Comparison of ENCODE assay signal across 8 mouse cellular contexts in the genomic region with DNA sequence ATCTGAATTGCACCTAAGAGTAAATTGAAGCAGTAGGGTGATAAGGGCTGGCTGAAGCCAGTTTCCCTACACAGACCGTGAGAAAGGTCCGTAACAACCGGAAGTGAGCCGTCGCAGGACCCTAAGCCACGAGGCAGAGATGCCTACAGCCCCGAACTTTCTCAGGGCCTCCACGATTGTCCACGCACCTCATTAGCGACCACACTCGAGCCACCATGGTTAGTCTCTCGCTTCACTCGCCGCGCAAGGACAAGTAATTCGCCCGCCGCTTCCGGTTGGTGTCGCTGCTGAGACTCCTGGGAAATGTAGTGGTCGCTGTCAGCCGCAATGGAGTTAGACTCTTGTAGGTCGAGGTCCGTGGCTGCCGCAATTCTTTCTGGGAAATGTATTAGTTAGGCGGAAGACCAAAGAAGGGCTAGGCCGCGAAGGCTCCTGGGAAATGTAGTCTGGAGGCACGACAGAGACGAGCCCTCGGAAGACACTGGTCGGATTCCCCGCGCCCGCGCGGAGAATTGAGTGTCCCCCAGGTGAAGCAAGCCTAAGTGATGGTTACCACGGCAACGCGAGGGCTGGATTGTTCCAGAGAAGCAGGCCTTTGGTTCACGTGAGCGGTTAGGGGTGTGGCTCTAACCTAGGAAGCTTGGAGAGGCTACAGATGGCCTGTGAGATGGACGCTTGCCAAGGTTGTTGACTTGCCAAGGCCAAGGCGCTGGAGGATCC. TPM values are rescaled to one million over a fixed set of nuclear protein-coding genes. Genes with fewer than 3 reads are reported as not detected.
A peak's percentile ranks its signal among the peaks of the same experiment; 100 is the strongest.
DNase-seq lines count a peak whose midpoint lies in the region; ATAC-seq and TF ChIP-seq lines count a peak whose summit lies in the region.

2410015M20Rik (minus strand) TSS at position 320 of the 720 bp plus-strand sequence.

- no peaks in the 10 kb centered on the region for H3K27me3 ChIP-seq in MEL (ENCODE audit: control insufficient read depth in 1 of 2, insufficient read depth in 2 of 2, low read length in 2 of 2)
- H3K27me3 ChIP-seq in cerebellum, adult 2 months (ENCODE audit: control insufficient read depth, insufficient read depth, low read length), result no peaks in the 10 kb centered on the region
- no peaks in the 10 kb centered on the region for H3K27me3 ChIP-seq in forebrain, postnatal 0 days (ENCODE audit: insufficient read depth, low read length)
- H3K27me3 ChIP-seq in lung, embryonic 15.5 days, result no peaks in the 10 kb centered on the region

- TF ChIP-seq POLR2A in MEL (IDR thresholded peaks at IDR 0.05; ENCODE audit: control insufficient read depth in 1 of 2, insufficient read depth in 1 of 2, low read depth in 1 of 2, low read length in 2 of 2, poor library complexity in 1 of 2), result peak; percentile 66 to 91; a peak in 2 of 4 replicates
- TF ChIP-seq POLR2A in cerebellum, adult 2 months (IDR thresholded peaks at IDR 0.05; ENCODE audit: borderline replicate concordance, insufficient read depth, low read length), result peak; percentile 91

- TF ChIP-seq CTCF in MEL (IDR thresholded peaks at IDR 0.05 in 2 of 3, conservative IDR thresholded peaks at IDR 0.05 in 1 of 3; ENCODE audit: control insufficient read depth in 1 of 3, insufficient read depth in 1 of 3, low read depth in 2 of 3, low read length in 3 of 3, poor library complexity in 1 of 3, severe bottlenecking in 1 of 3), result peak in 1 of 3 experiments; percentile 31; a peak in 2 of 6 replicates
- peak; percentile 53; the same call in 1 of the 2 replicates for TF ChIP-seq CTCF in cerebellum, adult 2 months (IDR thresholded peaks at IDR 0.05; ENCODE audit: borderline replicate concordance, insufficient read depth, low read depth, low read length)
- TF ChIP-seq CTCF in forebrain, postnatal 0 days (IDR thresholded peaks at IDR 0.05; ENCODE audit: low read depth), result peak; percentile 85

- no peaks in the 10 kb centered on the region for H3K9me3 ChIP-seq in MEL (replicated peaks; ENCODE audit: insufficient read depth, low read length)
- H3K9me3 ChIP-seq in forebrain, postnatal 0 days (ENCODE audit: low read length), result no peaks in the 10 kb centered on the region
- H3K9me3 ChIP-seq in lung, embryonic 15.5 days, result no peaks in the 10 kb centered on the region

- no peak for TF ChIP-seq RAD21 in MEL (IDR thresholded peaks at IDR 0.05; ENCODE audit: low read depth, low read length)

- peaks cover 31% of the 10 kb centered on the region for H3K79me2 ChIP-seq in MEL (ENCODE audit: control insufficient read depth, insufficient read depth, low read length, poor library complexity)

- peak within 1 kb of the TSS; percentile 90 for H3K27ac ChIP-seq in MEL (ENCODE audit: control insufficient read depth, low read depth, low read length)
- peak within 1 kb of the TSS; percentile 85 for H3K27ac ChIP-seq in cerebellum, adult 2 months (ENCODE audit: insufficient read depth, low read length)
- H3K27ac ChIP-seq in forebrain, postnatal 0 days (ENCODE audit: low read depth, low read length), result peak within 1 kb of the TSS; percentile 86
- H3K27ac ChIP-seq in lung, embryonic 15.5 days, result peak within 1 kb of the TSS; percentile 75

- peak within 1 kb of the TSS; percentile 88 for H3K9ac ChIP-seq in MEL (ENCODE audit: control insufficient read depth, low read depth, low read length, poor library complexity, severe bottlenecking)
- peak within 1 kb of the TSS; percentile 74 for H3K9ac ChIP-seq in forebrain, postnatal 0 days
- H3K9ac ChIP-seq in lung, embryonic 15.5 days, result peak within 1 kb of the TSS; percentile 67

- 0 out of 4 replicates have a peak, but pooled peaks of 1 of the 2 experiments have one; percentile 21 for TF ChIP-seq EP300 in MEL (IDR thresholded peaks at IDR 0.05; ENCODE audit: low read depth in 1 of 2, low read length in 2 of 2)

- peak; percentile 99 for DNase-seq in MEL (ENCODE audit: low read depth, low spot score)
- DNase-seq in cerebellum, adult 2 months, result peak; percentile 97 to 99
- DNase-seq in forebrain, postnatal 0 days, result peak; percentile 97
- peak; percentile 95 for DNase-seq in heart, postnatal 4 days
- DNase-seq in layer of hippocampus, adult 8-10 months (ENCODE audit: low spot score in 2 of 2), result peak; percentile 97 to 98
- DNase-seq in ovary, adult 18-20 months (ENCODE audit: low spot score), result peak; percentile 94
- DNase-seq in thymus, postnatal 0 days (ENCODE audit: low spot score), result peak; percentile 95

- under 1% methylated on average over 44 of the region's 44 CpGs for WGBS in cerebellum, adult 2 months
- 2% methylated on average over 44 of the region's 44 CpGs for WGBS in forebrain, postnatal 0 days
- WGBS in lung, embryonic 15.5 days, result under 1% methylated on average over 44 of the region's 44 CpGs

- peaks cover 0 to 13% of the 10 kb centered on the region in 2 experiments; a peak in 2 of 4 replicates for H3K4me1 ChIP-seq in MEL (ENCODE audit: control insufficient read depth in 1 of 2, insufficient read depth in 2 of 2, low read length in 2 of 2)
- peaks cover 5% of the 10 kb centered on the region for H3K4me1 ChIP-seq in cerebellum, adult 2 months (ENCODE audit: control insufficient read depth, insufficient read depth, low read length)
- H3K4me1 ChIP-seq in forebrain, postnatal 0 days (ENCODE audit: insufficient read depth), result peaks cover 18% of the 10 kb centered on the region
- H3K4me1 ChIP-seq in lung, embryonic 15.5 days, result peaks cover 33% of the 10 kb centered on the region

- peaks cover 2 to 7% of the 10 kb centered on the region in 2 experiments; a peak in 3 of 4 replicates for H3K36me3 ChIP-seq in MEL (ENCODE audit: control insufficient read depth in 1 of 2, insufficient read depth in 2 of 2, low read length in 2 of 2)
- peaks cover 31% of the 10 kb centered on the region for H3K36me3 ChIP-seq in forebrain, postnatal 0 days (ENCODE audit: insufficient read depth)
- peaks cover 38% of the 10 kb centered on the region for H3K36me3 ChIP-seq in lung, embryonic 15.5 days

- peak within 1 kb of the TSS; percentile 83 to 88 for H3K4me3 ChIP-seq in MEL (ENCODE audit: control insufficient read depth in 1 of 2, insufficient read depth in 1 of 2, low read depth in 2 of 2, low read length in 2 of 2)
- H3K4me3 ChIP-seq in cerebellum, adult 2 months (replicated peaks; ENCODE audit: insufficient read depth, low read depth, low read length), result peak within 1 kb of the TSS; percentile 95
- peak within 1 kb of the TSS; percentile 47 for H3K4me3 ChIP-seq in forebrain, postnatal 0 days (ENCODE audit: low read depth, low read length)
- peak within 1 kb of the TSS; percentile 64 for H3K4me3 ChIP-seq in lung, embryonic 15.5 days

- peak within 1 kb of the TSS; percentile 82 for H3K4me2 ChIP-seq in forebrain, postnatal 0 days (ENCODE audit: low read depth)
- peak within 1 kb of the TSS; percentile 74 for H3K4me2 ChIP-seq in lung, embryonic 15.5 days

- peak; percentile 85 for ATAC-seq in forebrain, postnatal 0 days
- peak; percentile 88 for ATAC-seq in lung, embryonic 15.5 days (ENCODE audit: borderline replicate concordance, extremely low read depth, low FRiP score, low TSS enrichment)

TF ChIP-seq in MEL, 35 proteins besides CTCF, POLR2A, EP300 and RAD21 (continues in another document):
- peak; percentile 81 for TF ChIP-seq SIN3A (IDR thresholded peaks at IDR 0.05; ENCODE audit: low read length)
- peak; percentile 91 for TF ChIP-seq MXI1 (IDR thresholded peaks at IDR 0.05; ENCODE audit: low read depth, low read length)
- no peak for TF ChIP-seq POLR2AphosphoS5 (IDR thresholded peaks at IDR 0.05; ENCODE audit: borderline replicate concordance, low read depth, low read length)
- TF ChIP-seq POLR2AphosphoS2 (IDR thresholded peaks at IDR 0.05; ENCODE audit: low read length), result peak; percentile 93
- TF ChIP-seq MAZ (IDR thresholded peaks at IDR 0.05; ENCODE audit: low read depth, low read length), result peak; percentile 69; the same call in 1 of the 2 replicates
- TF ChIP-seq MYC (IDR thresholded peaks at IDR 0.05; ENCODE audit: low read depth, low read length), result peak; percentile 93
- TF ChIP-seq SMC3 (IDR thresholded peaks at IDR 0.05; ENCODE audit: low read depth, low read length), result 0 out of 2 replicates have a peak, but pooled peaks have one; percentile 13
- peak; percentile 82 for TF ChIP-seq TBP (IDR thresholded peaks at IDR 0.05; ENCODE audit: low read depth, low read length)
- no peak for TF ChIP-seq JUND (IDR thresholded peaks at IDR 0.05; ENCODE audit: low read depth, low read length)
- peak; percentile 97 for TF ChIP-seq ELF1 (IDR thresholded peaks at IDR 0.05; ENCODE audit: low read depth, low read length)
- TF ChIP-seq UBTF (IDR thresholded peaks at IDR 0.05; ENCODE audit: borderline replicate concordance, insufficient read depth, low read depth, low read length), result no peak
- TF ChIP-seq ETS1 (IDR thresholded peaks at IDR 0.05; ENCODE audit: low read depth, low read length), result peak; percentile 65
- TF ChIP-seq NRF1 (IDR thresholded peaks at IDR 0.05; ENCODE audit: insufficient read depth, low read depth, low read length, poor library complexity, severe bottlenecking), result peak; percentile 51; the same call in 1 of the 2 replicates
- TF ChIP-seq MEF2A (IDR thresholded peaks at IDR 0.05; ENCODE audit: extremely low read depth, insufficient replicate concordance, low read depth, low read length, poor library complexity, severe bottlenecking), result no peak
- peak; percentile 24; the same call in 1 of the 2 replicates for TF ChIP-seq GATA1 (IDR thresholded peaks at IDR 0.05; ENCODE audit: low read depth, low read length)
- TF ChIP-seq E2F4 (IDR thresholded peaks at IDR 0.05; ENCODE audit: borderline replicate concordance, low read depth, low read length), result peak; percentile 54; the same call in 1 of the 2 replicates
- no peak for TF ChIP-seq CHD1 (IDR thresholded peaks at IDR 0.05; ENCODE audit: low read depth, low read length)
- no peak for TF ChIP-seq GABPA (IDR thresholded peaks at IDR 0.05; ENCODE audit: low read depth, low read length)
- no peak for TF ChIP-seq ZC3H11A (IDR thresholded peaks at IDR 0.05; ENCODE audit: low read depth, low read length)
- TF ChIP-seq ZNF384 (IDR thresholded peaks at IDR 0.05; ENCODE audit: low read depth, low read length), result no peak
- peak; percentile 92 for TF ChIP-seq KAT2A (conservative IDR thresholded peaks at IDR 0.05; ENCODE audit: low read depth, low read length)

RNA-seq across cellular contexts. Expression of gene 2410015M20Rik, which starts in this region (rescaled TPM):
- total RNA-seq in MEL (2012; rRNA removed), result 281 and 334 TPM in 2 replicates
- polyA plus RNA-seq in MEL (2012; ENCODE audit: insufficient read depth in 1 of 2, insufficient read length in 2 of 2, low read depth in 1 of 2, low replicate concordance in 2 of 2, missing spikeins in 1 of 2), result 100 to 1,000 TPM in 1 of 2 experiments, not detected in 1; 274 TPM
- polyA plus RNA-seq in cerebellum, adult 2 months (2012; rRNA removed), result 154 and 169 TPM in 2 replicates
- 66.0 and 124 TPM in 2 replicates for total RNA-seq in forebrain, postnatal 0 days (2014; rRNA removed)
- 208 and 263 TPM in 2 replicates for polyA plus RNA-seq in forebrain, postnatal 0 days (2015; fragmentation: Nextera tagmentation; extraction: Ambion mirVana)
- 100 to 1,000 TPM; 295 to 325 TPM for total RNA-seq in heart, postnatal 4 days (2021)
- total RNA-seq in layer of hippocampus, adult 8-10 months (2022), result 100 to 1,000 TPM; 138 to 161 (median 146) TPM
- polyA plus RNA-seq in lung, embryonic 15.5 days (2015; fragmentation: Nextera tagmentation; extraction: Ambion mirVana), result 206 and 215 TPM in 2 replicates
- 306 and 315 TPM in 2 replicates for polyA plus RNA-seq in thymus, postnatal 0 days (2015; fragmentation: Nextera tagmentation; extraction: Ambion mirVana)

Comparison
In these comparisons a context has a peak if more than half of its experiments do, and no peak if none do; other contexts are left out.
1. Peak in every context shown above with its lines: DNase-seq, ATAC-seq, H3K4me3 ChIP-seq and H3K27ac ChIP-seq.